Mouse (Mus musculus) lung, embryonic 15.5 days (tissue): Measurements from ENCODE around the gene Pdgfc. TPM values are rescaled to one million over a fixed set of nuclear protein-coding genes. Genes with fewer than 3 reads are reported as not detected.

Experiments used
- ATAC-seq: fragments of 200-750 bp; cut with Nextera tagmentation; 2 replicates; pipeline ENCODE4 v1.8.0; 2017; ENCODE audit warnings: moderate number of reproducible peaks, borderline replicate concordance; ENCODE audit not compliant: low FRiP score, low TSS enrichment; ENCODE audit errors: extremely low read depth
- H3K27ac ChIP-seq: fragments of 300-500 bp; sonication (generic); 2 replicates; pipeline ENCODE4 v1.5.1; 2015; ENCODE audit warnings: moderate library complexity, mild to moderate bottlenecking, inconsistent platforms
- H3K27me3 ChIP-seq: fragments of 300-500 bp; sonication (generic); 2 replicates; pipeline ENCODE4 v1.6.1; 2015; ENCODE audit warnings: inconsistent platforms
- H3K36me3 ChIP-seq: fragments of 300-500 bp; sonication (generic); 2 replicates; pipeline ENCODE4 v1.6.1; 2015; ENCODE audit warnings: inconsistent platforms
- H3K4me1 ChIP-seq: fragments of 300-500 bp; sonication (generic); 2 replicates; pipeline ENCODE4 v1.6.1; 2015; ENCODE audit warnings: inconsistent platforms
- H3K4me2 ChIP-seq: fragments of 300-500 bp; sonication (generic); 2 replicates; pipeline ENCODE4 v1.6.1; 2015; ENCODE audit warnings: inconsistent platforms, mild to moderate bottlenecking, moderate library complexity
- H3K4me3 ChIP-seq: fragments of 300-500 bp; sonication (generic); 2 replicates; pipeline ENCODE4 v1.5.1; 2015; ENCODE audit warnings: mild to moderate bottlenecking, inconsistent platforms
- H3K9ac ChIP-seq: fragments of 300-500 bp; sonication (generic); 2 replicates; pipeline ENCODE4 v1.6.1; 2015; ENCODE audit warnings: inconsistent platforms
- H3K9me3 ChIP-seq: fragments of 300-500 bp; sonication (generic); 2 replicates; pipeline ENCODE4 v1.6.1; 2016; ENCODE audit warnings: inconsistent platforms
- WGBS: fragments of 180-500 bp; shearing (Covaris S2); methylation state at CpG from one replicate; pipeline ENCODE4 v1.1.7; 2015; 5-methylcytosine and 5-hydroxymethylcytosine counted together
- polyA plus RNA-seq: library from polyadenylated mRNA; unstranded; fragments of >200 nt; fragmentation: Nextera tagmentation; extraction: Ambion mirVana; gene quantifications from 2 replicates; pipeline ENCODE4 v1.2.1, GENCODE M21; 2015

Pdgfc gene
- polyA plus RNA-seq, 1 experiment from 2014 or later: 14.4 TPM

DNA sequence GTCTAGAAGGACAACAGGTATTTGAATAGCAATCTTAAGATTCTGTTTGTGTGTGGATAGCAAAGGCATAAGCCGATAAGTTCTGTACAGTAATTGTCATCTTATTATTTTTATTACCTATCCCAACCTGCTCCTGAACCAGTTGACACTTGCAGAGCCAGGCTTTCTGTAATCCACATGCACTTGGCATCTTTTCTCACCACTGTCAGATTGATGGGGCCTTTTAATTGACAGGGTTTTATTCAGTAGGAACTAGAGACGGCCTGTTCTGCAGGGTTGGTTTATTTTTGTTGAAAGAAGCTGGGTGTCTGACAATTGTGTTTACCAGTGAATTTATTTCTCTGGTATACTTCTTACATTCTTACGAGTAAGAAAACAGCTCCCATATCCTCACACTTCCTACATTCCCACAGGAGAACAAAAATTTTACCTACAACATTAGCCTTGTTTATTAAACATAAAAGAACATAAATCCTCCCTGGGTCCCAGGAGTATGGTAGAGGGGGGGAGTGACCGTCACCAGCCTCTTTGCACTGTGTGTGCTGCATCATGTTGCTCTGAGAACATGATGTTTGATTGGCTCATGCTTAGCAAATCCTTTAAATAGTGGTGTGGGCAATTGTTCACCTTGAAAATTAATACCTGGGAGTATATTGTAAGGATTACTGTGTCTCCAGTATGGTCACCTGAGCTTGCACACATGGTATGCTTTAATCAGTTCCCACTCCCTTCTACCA, 134.0 kb downstream of the Pdgfc start:
- Histone ChIP-seq H3K27ac (no peak overlapping the region), H3K36me3 (no peaks in the 10 kb centered on the region), H3K4me2 (no peak overlapping the region), H3K27me3 (no peaks in the 10 kb centered on the region), H3K4me3 (no peak overlapping the region), H3K4me1 (no peaks in the 10 kb centered on the region), H3K9ac (no peak overlapping the region), H3K9me3 (no peaks in the 10 kb centered on the region)
- 55% methylated on average over 4 of the region's 4 CpGs for WGBS
- ATAC-seq: no peak

DNA sequence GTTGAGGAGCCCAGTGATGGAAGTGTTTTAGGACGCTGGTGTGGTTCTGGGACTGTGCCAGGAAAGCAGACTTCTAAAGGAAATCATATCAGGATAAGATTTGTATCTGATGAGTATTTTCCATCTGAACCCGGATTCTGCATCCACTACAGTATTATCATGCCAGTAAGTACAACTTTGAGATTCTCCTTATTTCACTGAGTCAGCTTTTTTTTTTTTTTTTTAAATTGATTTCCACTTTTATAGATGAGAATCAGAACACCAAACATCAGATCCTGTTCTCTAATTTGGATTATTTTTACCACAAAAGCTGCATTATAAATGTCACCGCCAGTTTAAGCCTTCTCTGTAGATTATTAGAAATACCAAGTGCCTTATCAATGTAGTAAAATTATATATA, 138.6 kb downstream of the Pdgfc start:
- H3K4me1 ChIP-seq: no peaks in the 10 kb centered on the region
- no peak overlapping the region for H3K4me2 ChIP-seq
- no peak overlapping the region for H3K9ac ChIP-seq
- H3K36me3 ChIP-seq: no peaks in the 10 kb centered on the region
- no peak for ATAC-seq
- H3K4me3 ChIP-seq: no peak overlapping the region
- no peaks in the 10 kb centered on the region for H3K9me3 ChIP-seq
- no peak overlapping the region for H3K27ac ChIP-seq
- H3K27me3 ChIP-seq: no peaks in the 10 kb centered on the region
- WGBS: 76% methylated on average over 3 of the region's 3 CpGs

DNA sequence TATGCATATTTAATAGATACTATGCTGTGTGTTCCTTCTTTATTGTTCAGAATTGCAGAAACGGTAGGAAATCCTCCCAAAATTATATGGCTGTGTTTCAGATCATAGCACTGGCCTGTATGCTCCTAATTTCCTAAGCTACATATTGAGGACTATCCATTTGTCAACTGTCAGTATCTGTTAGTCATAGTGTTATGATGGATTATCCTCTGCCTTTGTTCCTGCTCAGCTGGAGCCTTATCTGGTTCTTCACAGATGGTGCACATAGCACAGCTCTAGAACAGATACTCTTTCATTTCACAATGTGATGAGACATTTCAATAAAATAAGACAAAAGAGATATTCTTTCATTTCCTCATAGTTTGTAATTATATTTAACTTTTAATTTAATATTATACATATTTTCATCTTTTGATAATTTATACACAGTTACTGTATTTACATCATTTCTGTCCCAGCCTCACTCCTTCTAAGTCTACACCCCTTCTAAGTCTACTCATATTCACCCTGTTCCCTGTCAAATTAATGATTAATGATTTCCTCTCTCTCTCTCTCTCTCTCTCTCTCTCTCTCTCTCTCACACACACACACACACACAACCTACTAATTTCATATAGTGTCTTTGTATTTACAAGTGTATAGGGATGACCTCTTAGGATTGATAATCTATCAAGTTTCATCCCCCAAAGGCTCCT, 145.2 kb downstream of the Pdgfc start:
- no peak overlapping the region for H3K4me2 ChIP-seq
- H3K36me3 ChIP-seq: no peaks in the 10 kb centered on the region
- no peaks in the 10 kb centered on the region for H3K27me3 ChIP-seq
- H3K9ac ChIP-seq: no peak overlapping the region
- no peak for ATAC-seq
- 83% methylated on average over 1 of the region's 1 CpGs for WGBS
- H3K27ac ChIP-seq: no peak overlapping the region
- H3K9me3 ChIP-seq: no peaks in the 10 kb centered on the region
- no peaks in the 10 kb centered on the region for H3K4me1 ChIP-seq
- H3K4me3 ChIP-seq: no peak overlapping the region

DNA sequence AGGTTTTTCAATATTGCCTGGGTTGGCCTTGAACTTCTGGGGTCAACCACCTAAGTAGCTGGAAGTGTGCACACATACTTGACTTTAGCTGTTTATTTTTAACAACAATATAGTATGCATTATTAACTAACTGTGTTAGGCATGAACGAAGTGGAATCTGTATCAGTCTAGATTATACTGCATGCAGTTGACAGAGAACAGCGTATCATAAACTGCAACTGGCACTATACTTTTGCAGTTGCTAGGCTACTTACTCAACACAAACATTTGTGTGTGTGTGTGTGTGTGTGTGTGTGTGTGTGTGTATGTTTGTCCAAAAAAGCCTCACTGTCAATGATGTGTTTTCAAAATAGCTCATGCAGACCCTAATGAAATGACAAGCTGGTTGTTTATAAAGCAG, 160.7 kb downstream of the Pdgfc start:
- Histone ChIP-seq H3K27ac (no peak overlapping the region), H3K4me3 (no peak overlapping the region), H3K27me3 (no peaks in the 10 kb centered on the region), H3K9me3 (no peaks in the 10 kb centered on the region), H3K4me1 (no peaks in the 10 kb centered on the region), H3K36me3 (no peaks in the 10 kb centered on the region), H3K9ac (no peak overlapping the region), H3K4me2 (no peak overlapping the region)
- WGBS: 50% methylated on average over 2 of the region's 2 CpGs
- peak; percentile 19; the same call in 1 of the 2 replicates for ATAC-seq

DNA sequence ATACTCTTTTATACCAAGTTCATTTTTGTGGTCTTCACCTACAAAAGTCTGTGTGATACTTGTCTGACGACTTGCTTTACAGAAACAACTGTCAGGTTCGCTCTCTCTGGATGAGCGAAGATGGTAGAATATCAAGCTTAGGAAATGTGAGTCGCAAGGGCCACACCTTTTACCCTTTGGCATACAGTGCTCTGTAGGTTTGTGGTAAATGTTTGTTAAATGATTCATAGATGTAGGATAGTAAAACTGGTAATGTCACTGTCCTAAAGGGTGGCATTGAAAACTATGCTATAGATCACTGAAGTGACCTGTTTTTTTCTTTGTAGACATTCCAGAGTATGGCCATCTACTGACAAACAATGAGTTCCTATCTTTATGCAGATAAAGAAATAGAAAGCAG, 161.4 kb downstream of the Pdgfc start:
- no peaks in the 10 kb centered on the region for H3K27me3 ChIP-seq
- WGBS: 88% methylated on average over 4 of the region's 4 CpGs
- no peak overlapping the region for H3K4me2 ChIP-seq
- no peak overlapping the region for H3K27ac ChIP-seq
- no peaks in the 10 kb centered on the region for H3K36me3 ChIP-seq
- no peaks in the 10 kb centered on the region for H3K9me3 ChIP-seq
- no peak overlapping the region for H3K9ac ChIP-seq
- no peak for ATAC-seq
- no peak overlapping the region for H3K4me3 ChIP-seq
- no peaks in the 10 kb centered on the region for H3K4me1 ChIP-seq

DNA sequence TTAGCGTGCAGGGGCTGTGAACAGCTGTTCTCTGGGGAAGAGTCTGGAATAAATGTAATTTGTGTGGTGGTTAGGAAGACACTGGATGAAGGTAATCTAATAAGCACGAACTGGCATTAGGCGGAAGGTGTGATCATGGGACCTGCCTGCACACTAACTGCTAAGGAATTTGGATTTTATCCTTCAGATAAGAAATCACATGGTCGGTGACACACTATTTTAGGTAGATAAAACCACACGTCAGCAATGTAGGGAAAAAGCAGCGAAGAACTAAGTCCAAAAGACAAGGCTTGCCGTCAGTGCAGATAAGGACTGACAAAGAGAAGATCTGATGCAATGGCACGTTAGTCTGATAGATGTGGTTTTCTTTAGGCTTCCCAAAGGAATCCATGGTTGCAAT, 164.4 kb downstream of the Pdgfc start:
- no peaks in the 10 kb centered on the region for H3K36me3 ChIP-seq
- no peak for ATAC-seq
- no peak overlapping the region for H3K27ac ChIP-seq
- H3K4me3 ChIP-seq: no peak overlapping the region
- H3K4me1 ChIP-seq: peaks cover 6% of the 10 kb centered on the region; the same call in 1 of the 2 replicates
- 66% methylated on average over 8 of the region's 8 CpGs for WGBS
- H3K4me2 ChIP-seq: no peak overlapping the region
- no peak overlapping the region for H3K9ac ChIP-seq
- H3K27me3 ChIP-seq: no peaks in the 10 kb centered on the region
- H3K9me3 ChIP-seq: no peaks in the 10 kb centered on the region

DNA sequence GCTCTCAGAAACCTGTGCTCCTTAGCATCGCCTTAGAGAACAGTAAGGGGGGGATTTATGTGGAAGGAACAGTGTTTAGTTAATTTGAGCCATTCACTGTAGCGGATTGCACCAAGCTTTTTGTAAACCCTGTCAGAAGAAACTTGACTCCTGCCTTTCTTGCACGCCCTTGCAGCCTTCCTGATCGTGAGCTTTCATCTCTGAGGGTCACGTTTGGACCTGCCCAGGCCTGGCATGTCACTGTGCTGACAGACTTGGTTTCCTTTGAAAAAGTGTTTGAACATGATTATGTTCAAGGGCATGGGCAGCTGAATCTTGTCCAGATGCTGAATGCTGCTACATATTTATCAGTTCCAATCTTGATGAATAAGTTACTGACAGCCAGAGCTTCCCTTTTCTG, 169.0 kb downstream of the Pdgfc start:
- 20% methylated on average over 5 of the region's 5 CpGs for WGBS
- H3K27me3 ChIP-seq: no peaks in the 10 kb centered on the region
- no peak overlapping the region for H3K4me3 ChIP-seq
- H3K27ac ChIP-seq: no peak overlapping the region
- H3K9ac ChIP-seq: no peak overlapping the region
- peaks cover 6% of the 10 kb centered on the region; the same call in 1 of the 2 replicates for H3K4me1 ChIP-seq
- no peak for ATAC-seq
- no peaks in the 10 kb centered on the region for H3K36me3 ChIP-seq
- H3K4me2 ChIP-seq: no peak overlapping the region
- no peaks in the 10 kb centered on the region for H3K9me3 ChIP-seq

DNA sequence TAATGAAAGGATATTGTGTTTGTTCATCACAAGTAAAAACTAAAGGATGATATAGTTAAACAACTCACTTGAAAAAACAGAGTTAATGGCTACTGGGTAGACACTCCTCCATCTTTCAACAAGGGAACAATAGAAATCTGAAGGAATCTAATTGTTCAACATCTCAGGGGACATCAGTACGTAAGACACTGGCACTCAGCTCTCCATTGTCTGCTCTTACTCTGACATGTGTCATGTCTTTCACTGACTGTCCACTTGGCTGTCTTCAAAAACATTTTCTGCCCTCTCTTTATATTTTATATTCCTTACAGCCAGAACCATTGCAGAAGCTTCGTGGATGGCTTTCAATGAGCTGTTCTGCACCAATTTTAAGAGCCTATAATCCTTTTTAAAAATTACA, 172.0 kb downstream of the Pdgfc start:
- ATAC-seq: no peak
- Histone ChIP-seq H3K4me1 (peaks cover 6% of the 10 kb centered on the region; the same call in 1 of the 2 replicates), H3K4me2 (no peak overlapping the region), H3K27ac (no peak overlapping the region), H3K9me3 (no peaks in the 10 kb centered on the region), H3K9ac (no peak overlapping the region), H3K4me3 (no peak overlapping the region), H3K27me3 (no peaks in the 10 kb centered on the region), H3K36me3 (no peaks in the 10 kb centered on the region)
- 87% methylated on average over 2 of the region's 2 CpGs for WGBS

DNA sequence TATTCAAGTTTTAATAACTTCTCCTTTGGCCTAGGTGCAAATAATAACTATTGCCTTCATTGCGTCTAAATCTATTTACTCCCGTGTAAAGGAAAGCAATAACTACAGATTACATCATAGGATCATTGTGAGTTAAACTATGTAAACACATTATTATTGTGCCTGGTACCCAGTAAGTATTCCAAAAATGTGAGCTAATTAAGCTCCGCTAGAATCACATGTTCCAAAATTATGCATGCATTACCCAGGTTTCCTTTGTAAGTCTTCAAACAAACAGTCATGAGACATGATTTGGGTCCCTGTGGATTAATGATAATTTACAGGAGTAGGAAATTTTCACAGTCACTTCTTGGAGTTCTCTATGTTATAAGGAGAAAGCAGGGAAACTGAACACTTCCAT, 174.9 kb downstream of the Pdgfc start:
- Histone ChIP-seq H3K27ac (no peak overlapping the region), H3K27me3 (no peaks in the 10 kb centered on the region), H3K4me2 (no peak overlapping the region), H3K4me1 (no peaks in the 10 kb centered on the region), H3K9me3 (no peaks in the 10 kb centered on the region), H3K4me3 (no peak overlapping the region), H3K36me3 (no peaks in the 10 kb centered on the region), H3K9ac (no peak overlapping the region)
- WGBS: 70% methylated on average over 3 of the region's 3 CpGs
- ATAC-seq: no peak

DNA sequence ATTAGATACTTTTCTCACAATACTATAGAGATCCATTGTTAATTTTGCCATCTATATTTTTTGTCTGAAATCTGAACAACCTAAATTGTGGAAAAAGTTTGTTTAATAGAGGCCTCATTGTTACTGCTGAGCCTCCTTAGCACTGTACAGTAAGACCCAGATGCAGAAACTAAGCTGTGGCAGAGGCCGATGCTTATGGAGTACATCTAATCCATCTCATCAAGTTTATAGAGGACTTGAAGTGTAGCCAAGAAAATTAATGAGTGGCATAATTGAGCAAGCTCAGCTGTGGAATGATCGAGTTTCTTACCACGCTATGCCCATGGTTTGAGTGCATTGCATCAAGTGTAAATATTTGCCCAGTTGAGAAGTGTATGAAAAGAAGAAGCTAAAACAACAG, 175.4 kb downstream of the Pdgfc start:
- Histone ChIP-seq H3K36me3 (no peaks in the 10 kb centered on the region), H3K9me3 (no peaks in the 10 kb centered on the region), H3K4me3 (no peak overlapping the region), H3K9ac (no peak overlapping the region), H3K4me2 (no peak overlapping the region), H3K4me1 (no peaks in the 10 kb centered on the region), H3K27me3 (no peaks in the 10 kb centered on the region), H3K27ac (no peak overlapping the region)
- 46% methylated on average over 3 of the region's 3 CpGs for WGBS
- ATAC-seq: no peak

DNA sequence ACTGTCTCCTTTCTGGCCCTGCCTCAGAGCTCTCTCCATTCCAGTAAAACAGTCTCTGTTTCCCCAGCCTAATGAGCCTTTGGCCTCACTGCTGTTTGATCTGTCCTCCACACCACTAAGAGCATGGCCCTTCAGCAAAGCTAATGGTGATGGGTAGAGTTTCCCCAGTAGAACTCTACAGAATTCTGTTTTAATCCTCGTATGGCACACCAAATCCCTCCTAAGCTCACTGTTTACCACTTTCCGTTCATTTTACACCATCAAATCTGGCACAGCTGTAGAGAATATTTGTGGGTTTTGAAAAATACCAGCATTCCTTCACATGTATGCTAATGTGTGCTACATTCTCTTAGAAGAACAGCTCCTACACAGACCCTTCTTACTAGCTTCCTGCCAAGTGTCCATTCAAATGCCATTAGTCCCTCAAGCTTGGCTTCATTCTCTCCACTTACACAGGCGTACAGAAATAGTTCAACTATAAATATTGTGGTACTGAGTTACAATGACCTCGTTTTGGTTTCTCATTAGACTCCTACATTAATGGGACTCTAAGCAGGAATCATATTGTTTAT, 179.4 kb downstream of the Pdgfc start:
- no peaks in the 10 kb centered on the region for H3K9me3 ChIP-seq
- no peak overlapping the region for H3K4me3 ChIP-seq
- H3K36me3 ChIP-seq: no peaks in the 10 kb centered on the region
- H3K4me2 ChIP-seq: no peak overlapping the region
- no peak overlapping the region for H3K9ac ChIP-seq
- ATAC-seq: no peak
- H3K4me1 ChIP-seq: no peaks in the 10 kb centered on the region
- H3K27me3 ChIP-seq: no peaks in the 10 kb centered on the region
- no peak overlapping the region for H3K27ac ChIP-seq
- WGBS: 54% methylated on average over 4 of the region's 4 CpGs

DNA sequence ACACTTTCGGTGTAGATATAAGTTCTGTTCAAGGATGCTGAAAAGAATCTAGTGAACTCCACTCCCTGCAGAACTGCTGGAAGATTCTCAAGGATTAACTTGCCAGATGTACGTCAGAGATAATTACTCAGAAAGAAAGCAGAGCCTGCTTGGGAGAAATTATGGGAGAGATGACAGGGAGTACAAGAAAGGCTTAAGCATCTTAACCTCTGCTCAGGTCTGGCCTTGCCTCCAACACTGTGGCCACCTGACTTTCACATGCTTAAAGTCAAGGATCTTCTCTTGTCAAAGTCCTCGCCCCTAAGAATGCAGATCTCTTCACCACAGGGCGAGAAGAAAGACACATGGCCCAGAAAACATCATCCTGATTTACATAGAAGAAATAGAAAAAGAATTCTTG, 185.5 kb downstream of the Pdgfc start:
- no peak overlapping the region for H3K4me3 ChIP-seq
- no peaks in the 10 kb centered on the region for H3K36me3 ChIP-seq
- H3K4me1 ChIP-seq: no peaks in the 10 kb centered on the region
- WGBS: 70% methylated on average over 4 of the region's 4 CpGs
- no peaks in the 10 kb centered on the region for H3K27me3 ChIP-seq
- ATAC-seq: no peak
- no peak overlapping the region for H3K9ac ChIP-seq
- H3K9me3 ChIP-seq: no peaks in the 10 kb centered on the region
- no peak overlapping the region for H3K27ac ChIP-seq
- no peak overlapping the region for H3K4me2 ChIP-seq
